Mouse (Mus musculus): ENCODE measurements at regions not wholly inside any gene's neighbourhood (a gene's known extent, or its start where the extent isn't known, plus 50 kb on each side); places are given as distances from the start of the nearest gene placed in this dataset.

- Histone ChIP-seq H3K36me3 (replicated peaks) (no peaks in the 10 kb centered on the region), H3K4me1 (ENCODE audit: insufficient read depth, low read depth, low read length) (no peaks in the 10 kb centered on the region), H3K9me3 (replicated peaks) (no peaks in the 10 kb centered on the region), H3K4me3 (ENCODE audit: low read depth, low read length) (no peak overlapping the region), H3K27me3 (ENCODE audit: insufficient read depth, low read length) (peaks cover 36% of the 10 kb centered on the region)
- DNase-seq (ENCODE audit: low spot score) = no peak
- TF ChIP-seq TAL1 (conservative IDR thresholded peaks at IDR 0.05; ENCODE audit: low read depth, low read length) (no peak), POLR2AphosphoS5 (IDR thresholded peaks at IDR 0.05; ENCODE audit: insufficient replicate concordance, low read depth, low read length) (no peak), GATA2 (IDR thresholded peaks at IDR 0.05; ENCODE audit: borderline replicate concordance, low read depth, low read length) (no peak), CTCF (IDR thresholded peaks at IDR 0.05; ENCODE audit: low read depth, low read length) (no peak), GATA1 (IDR thresholded peaks at IDR 0.05; ENCODE audit: borderline replicate concordance, low read length) (no peak)
- no peak for ATAC-seq (ENCODE audit: extremely low read depth, insufficient number of reproducible peaks, low FRiP score, poor library complexity, severe bottlenecking)
Observed at GRCm38 (mm10) chr15:59180076-59180475, 291.0 kb downstream of the Gm49356 start.

- no peak for ATAC-seq (ENCODE audit: extremely low read depth, insufficient number of reproducible peaks, low FRiP score, poor library complexity, severe bottlenecking)
- no peak for TF ChIP-seq POLR2AphosphoS5 (IDR thresholded peaks at IDR 0.05; ENCODE audit: insufficient replicate concordance, low read depth, low read length)
- TF ChIP-seq GATA1 (IDR thresholded peaks at IDR 0.05; ENCODE audit: borderline replicate concordance, low read length) = no peak
- no peak for TF ChIP-seq CTCF (IDR thresholded peaks at IDR 0.05; ENCODE audit: low read depth, low read length)
- no peak for TF ChIP-seq GATA2 (IDR thresholded peaks at IDR 0.05; ENCODE audit: borderline replicate concordance, low read depth, low read length)
- TF ChIP-seq TAL1 (conservative IDR thresholded peaks at IDR 0.05; ENCODE audit: low read depth, low read length) = no peak
- peaks cover 4% of the 10 kb centered on the region; the same call in 1 of the 2 replicates for H3K4me1 ChIP-seq (ENCODE audit: insufficient read depth, low read depth, low read length)
- no peaks in the 10 kb centered on the region for H3K36me3 ChIP-seq (replicated peaks)
- no peak for DNase-seq (ENCODE audit: low spot score)
- H3K9me3 ChIP-seq (replicated peaks) = no peaks in the 10 kb centered on the region
- peaks cover 44% of the 10 kb centered on the region for H3K27me3 ChIP-seq (ENCODE audit: insufficient read depth, low read length)
- H3K4me3 ChIP-seq (ENCODE audit: low read depth, low read length) = no peak overlapping the region
Observed at GRCm38 (mm10) chr15:59184461-59184860, 295.4 kb downstream of the Gm49356 start.

GRCm38 (mm10) chr15:59187566-59187965, 298.5 kb downstream of the Gm49356 start:
- H3K9me3 ChIP-seq (replicated peaks) = no peaks in the 10 kb centered on the region
- TF ChIP-seq CTCF (IDR thresholded peaks at IDR 0.05; ENCODE audit: low read depth, low read length) (no peak), GATA1 (IDR thresholded peaks at IDR 0.05; ENCODE audit: borderline replicate concordance, low read length) (no peak), POLR2AphosphoS5 (IDR thresholded peaks at IDR 0.05; ENCODE audit: insufficient replicate concordance, low read depth, low read length) (no peak), GATA2 (IDR thresholded peaks at IDR 0.05; ENCODE audit: borderline replicate concordance, low read depth, low read length) (no peak), TAL1 (conservative IDR thresholded peaks at IDR 0.05; ENCODE audit: low read depth, low read length) (no peak)
- peaks cover 5% of the 10 kb centered on the region; the same call in 1 of the 2 replicates for H3K4me1 ChIP-seq (ENCODE audit: insufficient read depth, low read depth, low read length)
- no peaks in the 10 kb centered on the region for H3K36me3 ChIP-seq (replicated peaks)
- H3K4me3 ChIP-seq (ENCODE audit: low read depth, low read length) = no peak overlapping the region
- no peak for DNase-seq (ENCODE audit: low spot score)
- H3K27me3 ChIP-seq (ENCODE audit: insufficient read depth, low read length) = peaks cover 66% of the 10 kb centered on the region
- no peak for ATAC-seq (ENCODE audit: extremely low read depth, insufficient number of reproducible peaks, low FRiP score, poor library complexity, severe bottlenecking)

- Histone ChIP-seq H3K4me1 (ENCODE audit: insufficient read depth, low read depth, low read length) (peaks cover 5% of the 10 kb centered on the region; the same call in 1 of the 2 replicates), H3K27me3 (ENCODE audit: insufficient read depth, low read length) (peaks cover 63% of the 10 kb centered on the region), H3K9me3 (replicated peaks) (no peaks in the 10 kb centered on the region), H3K36me3 (replicated peaks) (no peaks in the 10 kb centered on the region), H3K4me3 (ENCODE audit: low read depth, low read length) (no peak overlapping the region)
- ATAC-seq (ENCODE audit: extremely low read depth, insufficient number of reproducible peaks, low FRiP score, poor library complexity, severe bottlenecking) = no peak
- no peak for DNase-seq (ENCODE audit: low spot score)
- TF ChIP-seq GATA1 (IDR thresholded peaks at IDR 0.05; ENCODE audit: borderline replicate concordance, low read length) (no peak), TAL1 (conservative IDR thresholded peaks at IDR 0.05; ENCODE audit: low read depth, low read length) (no peak), POLR2AphosphoS5 (IDR thresholded peaks at IDR 0.05; ENCODE audit: insufficient replicate concordance, low read depth, low read length) (no peak), CTCF (IDR thresholded peaks at IDR 0.05; ENCODE audit: low read depth, low read length) (no peak), GATA2 (IDR thresholded peaks at IDR 0.05; ENCODE audit: borderline replicate concordance, low read depth, low read length) (no peak)
Observed at GRCm38 (mm10) chr15:59188371-59188770, 299.3 kb downstream of the Gm49356 start.

GRCm38 (mm10) chr15:59190511-59190910, 301.4 kb downstream of the Gm49356 start:
- H3K9me3 ChIP-seq (replicated peaks) = no peaks in the 10 kb centered on the region
- ATAC-seq (ENCODE audit: extremely low read depth, insufficient number of reproducible peaks, low FRiP score, poor library complexity, severe bottlenecking) (no peak), DNase-seq (ENCODE audit: low spot score) (no peak)
- H3K4me3 ChIP-seq (ENCODE audit: low read depth, low read length) = no peak overlapping the region
- H3K27me3 ChIP-seq (ENCODE audit: insufficient read depth, low read length) = peaks cover 75% of the 10 kb centered on the region
- peaks cover 5% of the 10 kb centered on the region; the same call in 1 of the 2 replicates for H3K4me1 ChIP-seq (ENCODE audit: insufficient read depth, low read depth, low read length)
- TF ChIP-seq GATA2 (IDR thresholded peaks at IDR 0.05; ENCODE audit: borderline replicate concordance, low read depth, low read length) = no peak
- no peak for TF ChIP-seq TAL1 (conservative IDR thresholded peaks at IDR 0.05; ENCODE audit: low read depth, low read length)
- TF ChIP-seq POLR2AphosphoS5 (IDR thresholded peaks at IDR 0.05; ENCODE audit: insufficient replicate concordance, low read depth, low read length) = no peak
- TF ChIP-seq CTCF (IDR thresholded peaks at IDR 0.05; ENCODE audit: low read depth, low read length) = no peak
- TF ChIP-seq GATA1 (IDR thresholded peaks at IDR 0.05; ENCODE audit: borderline replicate concordance, low read length) = no peak
- H3K36me3 ChIP-seq (replicated peaks) = no peaks in the 10 kb centered on the region

GRCm38 (mm10) chr15:59194421-59194820, 305.3 kb downstream of the Gm49356 start:
- no peaks in the 10 kb centered on the region for H3K9me3 ChIP-seq (replicated peaks)
- peaks cover 67% of the 10 kb centered on the region for H3K27me3 ChIP-seq (ENCODE audit: insufficient read depth, low read length)
- H3K36me3 ChIP-seq (replicated peaks) = no peaks in the 10 kb centered on the region
- ATAC-seq (ENCODE audit: extremely low read depth, insufficient number of reproducible peaks, low FRiP score, poor library complexity, severe bottlenecking) = no peak
- no peak for DNase-seq (ENCODE audit: low spot score)
- H3K4me1 ChIP-seq (ENCODE audit: insufficient read depth, low read depth, low read length) = peaks cover 1% of the 10 kb centered on the region; the same call in 1 of the 2 replicates
- no peak overlapping the region for H3K4me3 ChIP-seq (ENCODE audit: low read depth, low read length)
- TF ChIP-seq GATA2 (IDR thresholded peaks at IDR 0.05; ENCODE audit: borderline replicate concordance, low read depth, low read length) = no peak
- no peak for TF ChIP-seq CTCF (IDR thresholded peaks at IDR 0.05; ENCODE audit: low read depth, low read length)
- TF ChIP-seq TAL1 (conservative IDR thresholded peaks at IDR 0.05; ENCODE audit: low read depth, low read length) = no peak
- TF ChIP-seq GATA1 (IDR thresholded peaks at IDR 0.05; ENCODE audit: borderline replicate concordance, low read length) = no peak
- no peak for TF ChIP-seq POLR2AphosphoS5 (IDR thresholded peaks at IDR 0.05; ENCODE audit: insufficient replicate concordance, low read depth, low read length)
